Mouse (Mus musculus) lung, embryonic 14.5 days (tissue): ENCODE results near the gene Lurap1l. TPM values are rescaled to one million over a fixed set of nuclear protein-coding genes. Genes with fewer than 3 reads are reported as not detected.

Experiments
- ATAC-seq: fragments of 200-750 bp; cut with Nextera tagmentation; 2 replicates; pipeline ENCODE4 v1.8.0; 2017; ENCODE audit warnings: mild to moderate bottlenecking, moderate TSS enrichment, moderate library complexity; ENCODE audit not compliant: insufficient read depth
- DNase-seq: peaks from one replicate; pipeline ENCODE4 v3.0.0-alpha.2; 2015
- H3K27ac ChIP-seq: fragments of 300-500 bp; sonication (generic); 2 replicates; pipeline ENCODE4 v1.5.1; 2014; ENCODE audit warnings: low read depth, mild to moderate bottlenecking, moderate library complexity
- H3K27me3 ChIP-seq: fragments of 300-500 bp; sonication (generic); 2 replicates; pipeline ENCODE4 v1.6.1; 2014; ENCODE audit warnings: low read length, control low read depth; ENCODE audit not compliant: insufficient read depth
- H3K36me3 ChIP-seq: fragments of 300-500 bp; sonication (generic); 2 replicates; pipeline ENCODE4 v1.6.1; 2014; ENCODE audit warnings: control low read depth; ENCODE audit not compliant: insufficient read depth
- H3K4me1 ChIP-seq: fragments of 300-500 bp; sonication (generic); 2 replicates; pipeline ENCODE4 v1.6.1; 2014; ENCODE audit warnings: antibody characterized with exemption, control low read depth; ENCODE audit not compliant: insufficient read depth
- H3K4me2 ChIP-seq: fragments of 300-500 bp; sonication (generic); 2 replicates; pipeline ENCODE4 v1.6.1; 2014; ENCODE audit warnings: mild to moderate bottlenecking
- H3K4me3 ChIP-seq: fragments of 300-500 bp; sonication (generic); 2 replicates; pipeline ENCODE4 v1.5.1; 2014; ENCODE audit warnings: low read depth, low read length
- H3K9ac ChIP-seq: fragments of 300-500 bp; sonication (generic); 2 replicates; pipeline ENCODE4 v1.6.1; 2014
- H3K9me3 ChIP-seq: fragments of 300-500 bp; sonication (generic); 2 replicates; pipeline ENCODE4 v1.6.1; 2016; ENCODE audit warnings: low read depth, low read length, control low read depth
- CTCF ChIP-seq: IDR thresholded peaks from 2 replicates; pipeline ENCODE4 v1.5.1; 2016; ENCODE audit warnings: antibody characterized with exemption, low read depth
- WGBS: fragments of 180-500 bp; shearing (Covaris S2); extraction: QIAGEN DNeasy Blood & Tissue Kit; methylation state at CpG from one replicate; pipeline ENCODE4 v1.1.7; 2014; 5-methylcytosine and 5-hydroxymethylcytosine counted together
- polyA plus RNA-seq: library from polyadenylated mRNA; unstranded; fragments of >200 nt; fragmentation: Nextera tagmentation; extraction: Ambion mirVana; gene quantifications from 2 replicates; pipeline ENCODE4 v1.2.1, GENCODE M21; 2014

The Lurap1l gene
- polyA plus RNA-seq, 1 experiment from 2014 or later, result 25.9 TPM

DNA sequence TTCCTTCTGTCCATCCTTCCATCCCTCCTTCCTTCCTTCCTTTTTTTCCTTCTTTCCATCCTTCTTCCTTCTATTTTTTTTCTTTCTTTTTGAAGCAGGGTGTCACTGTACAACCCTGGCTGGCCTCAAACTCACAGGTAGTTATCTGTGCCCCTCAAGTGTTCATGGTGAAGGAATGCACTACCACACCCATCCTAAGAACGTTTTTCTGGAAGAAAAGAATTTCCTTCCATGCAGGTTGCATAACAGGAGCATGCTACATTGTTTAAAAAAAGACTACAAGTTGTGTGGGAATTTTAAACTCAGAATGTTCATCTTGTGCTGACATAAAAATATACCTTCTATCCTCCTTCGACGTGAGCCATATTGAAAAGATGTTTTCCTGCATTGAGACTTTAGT is 7.4 kb downstream of the Lurap1l start:
- DNase-seq, result no peak

DNA sequence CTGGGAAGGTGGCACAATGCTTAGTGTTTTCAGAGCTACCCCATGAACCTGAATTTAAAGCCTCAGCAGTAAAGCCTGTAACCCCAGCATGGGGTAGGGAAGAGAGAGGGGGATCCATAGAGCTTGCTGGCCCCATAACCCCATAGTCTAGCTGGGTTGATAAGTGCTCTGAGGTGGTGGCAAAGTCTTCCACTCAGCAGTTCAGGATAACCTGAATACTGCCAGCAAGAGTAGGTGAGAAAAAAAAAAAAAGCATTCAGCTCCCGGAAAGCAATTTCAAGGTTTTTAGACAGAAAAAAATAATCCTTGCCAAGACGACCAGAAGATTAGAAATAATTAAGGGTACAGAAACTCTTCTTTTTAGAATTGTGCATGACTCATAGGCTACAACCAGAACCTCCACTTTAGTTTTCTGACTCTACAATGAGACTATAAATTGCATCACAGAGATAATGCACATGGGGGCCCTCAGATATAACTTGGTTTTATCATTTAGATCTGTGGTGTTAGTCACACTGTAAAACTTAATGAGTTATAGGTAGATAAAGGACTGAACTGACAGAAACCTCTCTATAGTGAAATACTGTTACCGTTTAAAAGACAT is 8.2 kb downstream of the Lurap1l start:
- H3K4me1 ChIP-seq, result peaks cover 4% of the 10 kb centered on the region; the same call in 1 of the 2 replicates
- no peak for TF ChIP-seq CTCF
- ATAC-seq (no peak), DNase-seq (no peak)
- WGBS, result 59% methylated on average over 3 of the region's 3 CpGs
- no peaks in the 10 kb centered on the region for H3K27me3 ChIP-seq
- H3K4me3 ChIP-seq, result no peak overlapping the region
- H3K9ac ChIP-seq, result no peak overlapping the region
- no peaks in the 10 kb centered on the region for H3K9me3 ChIP-seq
- H3K27ac ChIP-seq, result no peak overlapping the region
- no peaks in the 10 kb centered on the region for H3K36me3 ChIP-seq
- no peak overlapping the region for H3K4me2 ChIP-seq

More for the DNA sequence above, 7.4 kb downstream of the Lurap1l start:
- no peak overlapping the region for H3K9ac ChIP-seq
- no peak overlapping the region for H3K4me3 ChIP-seq
- TF ChIP-seq CTCF, result no peak
- ATAC-seq, result no peak
- no peaks in the 10 kb centered on the region for H3K36me3 ChIP-seq
- H3K9me3 ChIP-seq, result no peaks in the 10 kb centered on the region
- no peaks in the 10 kb centered on the region for H3K27me3 ChIP-seq
- peaks cover 4% of the 10 kb centered on the region; the same call in 1 of the 2 replicates for H3K4me1 ChIP-seq
- H3K27ac ChIP-seq, result no peak overlapping the region
- WGBS, result 66% methylated on average over 3 of the region's 3 CpGs
- no peak overlapping the region for H3K4me2 ChIP-seq

DNA sequence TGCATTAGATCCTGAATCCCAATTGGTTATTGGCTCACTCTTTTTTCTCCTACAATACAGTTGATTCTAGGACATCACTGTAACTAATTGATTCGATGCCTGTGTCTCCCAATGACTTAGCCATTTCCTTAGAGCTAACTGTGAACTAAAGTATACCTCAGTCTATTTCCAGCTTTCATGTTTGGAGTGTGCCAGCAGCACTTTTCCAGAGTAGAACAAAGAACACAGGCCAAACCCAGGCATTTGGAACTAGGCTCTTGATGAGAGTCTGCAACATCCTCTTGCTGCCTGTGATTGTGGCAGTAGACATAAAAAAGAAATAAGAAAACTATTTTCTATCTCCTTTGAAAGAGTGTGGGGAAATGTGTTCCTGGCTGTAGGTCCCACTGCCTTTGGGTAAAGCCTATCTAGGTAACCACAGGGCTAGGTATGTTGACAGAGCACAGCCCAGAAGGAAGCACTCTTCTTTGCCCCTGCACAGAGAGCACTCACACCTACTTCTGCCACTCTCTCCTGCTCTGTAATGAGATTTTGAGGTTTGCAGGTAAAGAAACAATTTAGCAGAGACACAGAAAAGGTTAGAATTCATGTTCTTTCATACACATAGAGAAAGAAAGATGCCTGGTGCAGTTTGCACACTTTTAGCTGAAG is 8.9 kb downstream of the Lurap1l start:
- 85% methylated on average over 1 of the region's 1 CpGs for WGBS
- H3K9ac ChIP-seq, result no peak overlapping the region
- no peak for DNase-seq
- no peaks in the 10 kb centered on the region for H3K9me3 ChIP-seq
- no peak overlapping the region for H3K4me3 ChIP-seq
- no peak overlapping the region for H3K27ac ChIP-seq
- H3K36me3 ChIP-seq, result no peaks in the 10 kb centered on the region
- no peak overlapping the region for H3K4me2 ChIP-seq
- no peak for ATAC-seq
- no peak for TF ChIP-seq CTCF
- H3K27me3 ChIP-seq, result no peaks in the 10 kb centered on the region
- H3K4me1 ChIP-seq, result 0 out of 2 replicates have a peak, but pooled peaks cover 4% of the 10 kb centered on the region

DNA sequence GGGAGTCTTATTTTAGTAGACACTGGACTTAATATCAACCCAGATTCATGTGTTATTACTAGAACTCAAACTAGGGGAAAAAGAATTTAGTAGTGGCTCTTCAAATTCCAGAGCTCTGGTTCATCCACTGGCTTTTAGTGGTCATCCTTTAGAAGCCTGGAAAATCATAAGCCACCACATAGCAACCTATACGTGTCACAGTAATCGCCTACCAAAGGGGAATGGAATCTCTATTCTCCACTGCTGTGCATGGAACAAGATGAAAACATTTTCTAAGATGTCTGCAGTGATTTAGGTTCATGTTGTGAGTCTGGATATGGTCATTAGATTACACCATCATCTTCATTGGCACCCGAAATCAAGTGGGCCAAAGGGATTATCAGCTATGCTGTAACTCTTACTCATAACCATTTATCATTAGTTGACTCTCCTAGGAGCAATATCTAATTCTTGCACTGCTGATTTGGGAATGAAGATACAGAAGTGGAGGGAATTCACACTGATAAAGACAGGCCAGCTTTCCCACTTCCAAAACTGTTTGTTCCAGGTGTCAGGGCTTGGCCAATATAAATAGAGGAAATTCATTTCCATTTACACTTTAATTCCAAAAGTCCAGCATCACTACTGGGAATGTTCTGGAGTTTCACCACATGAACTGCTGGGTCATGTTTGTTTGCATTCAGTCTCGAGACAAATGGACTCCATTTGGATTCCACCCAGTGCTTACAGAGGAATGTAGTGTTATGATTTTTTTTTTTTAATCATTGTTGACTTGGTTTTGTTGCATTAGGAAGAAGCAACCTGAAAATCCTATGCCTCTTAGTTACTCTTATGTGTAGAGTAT is 11.4 kb downstream of the Lurap1l start:
- Histone ChIP-seq H3K9me3 (no peaks in the 10 kb centered on the region), H3K27me3 (no peaks in the 10 kb centered on the region), H3K4me3 (no peak overlapping the region), H3K36me3 (no peaks in the 10 kb centered on the region), H3K9ac (no peak overlapping the region), H3K4me2 (no peak overlapping the region), H3K4me1 (0 out of 2 replicates have a peak, but pooled peaks cover 4% of the 10 kb centered on the region), H3K27ac (no peak overlapping the region)
- DNase-seq, result peak; percentile 37
- WGBS, result 66% methylated on average over 4 of the region's 4 CpGs
- TF ChIP-seq CTCF, result no peak
- ATAC-seq, result no peak

DNA sequence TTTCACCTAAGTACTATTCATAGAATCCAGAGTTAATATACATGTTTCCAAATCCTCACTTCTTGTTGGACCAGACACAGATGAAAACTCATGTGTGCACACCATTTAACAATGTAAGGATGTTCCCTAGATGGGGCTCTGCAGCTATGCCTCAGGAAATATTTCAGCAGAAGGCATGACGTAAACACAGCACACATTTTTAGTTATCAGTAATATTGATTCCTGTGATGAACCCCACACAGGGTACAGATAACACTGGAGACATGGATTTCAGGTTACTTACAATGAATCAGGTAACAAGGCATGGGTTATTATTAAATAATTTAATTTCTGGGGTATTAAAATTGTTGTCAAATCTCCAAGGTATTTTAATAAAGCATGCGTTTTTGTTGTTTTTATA is 12.2 kb downstream of the Lurap1l start:
- TF ChIP-seq CTCF, result no peak
- Histone ChIP-seq H3K9me3 (no peaks in the 10 kb centered on the region), H3K4me2 (no peak overlapping the region), H3K27me3 (no peaks in the 10 kb centered on the region), H3K27ac (no peak overlapping the region), H3K9ac (no peak overlapping the region), H3K4me3 (no peak overlapping the region), H3K36me3 (no peaks in the 10 kb centered on the region), H3K4me1 (0 out of 2 replicates have a peak, but pooled peaks cover 4% of the 10 kb centered on the region)
- ATAC-seq (no peak), DNase-seq (no peak)
- 86% methylated on average over 2 of the region's 2 CpGs for WGBS

DNA sequence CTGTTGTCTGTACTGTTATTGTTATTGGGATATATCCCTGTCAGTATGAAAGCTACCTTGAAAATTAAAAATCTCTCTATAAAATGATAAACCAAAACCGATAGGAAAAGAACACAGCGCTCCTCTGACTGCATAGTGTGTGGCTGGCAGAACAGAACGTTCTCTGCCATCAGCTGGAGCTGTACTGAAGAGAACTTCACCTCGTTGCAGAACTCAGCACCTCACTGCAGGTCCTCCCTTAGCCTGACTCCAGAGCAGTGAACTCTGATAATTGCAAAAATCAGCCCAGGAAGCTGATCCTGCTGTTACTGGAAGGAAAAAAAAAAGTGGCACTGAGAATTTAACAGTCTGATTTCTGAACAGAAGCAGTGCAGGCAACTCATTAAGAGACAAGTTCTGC is 14.4 kb downstream of the Lurap1l start:
- H3K27ac ChIP-seq, result no peak overlapping the region
- DNase-seq (no peak), ATAC-seq (no peak)
- no peak overlapping the region for H3K9ac ChIP-seq
- no peak for TF ChIP-seq CTCF
- H3K9me3 ChIP-seq, result no peaks in the 10 kb centered on the region
- 63% methylated on average over 4 of the region's 4 CpGs for WGBS
- no peaks in the 10 kb centered on the region for H3K36me3 ChIP-seq
- H3K4me1 ChIP-seq, result 0 out of 2 replicates have a peak, but pooled peaks cover 4% of the 10 kb centered on the region
- no peak overlapping the region for H3K4me2 ChIP-seq
- no peaks in the 10 kb centered on the region for H3K27me3 ChIP-seq
- H3K4me3 ChIP-seq, result no peak overlapping the region
